Comparison of ENCODE assay signal across 8 mouse cellular contexts in the genomic region with DNA sequence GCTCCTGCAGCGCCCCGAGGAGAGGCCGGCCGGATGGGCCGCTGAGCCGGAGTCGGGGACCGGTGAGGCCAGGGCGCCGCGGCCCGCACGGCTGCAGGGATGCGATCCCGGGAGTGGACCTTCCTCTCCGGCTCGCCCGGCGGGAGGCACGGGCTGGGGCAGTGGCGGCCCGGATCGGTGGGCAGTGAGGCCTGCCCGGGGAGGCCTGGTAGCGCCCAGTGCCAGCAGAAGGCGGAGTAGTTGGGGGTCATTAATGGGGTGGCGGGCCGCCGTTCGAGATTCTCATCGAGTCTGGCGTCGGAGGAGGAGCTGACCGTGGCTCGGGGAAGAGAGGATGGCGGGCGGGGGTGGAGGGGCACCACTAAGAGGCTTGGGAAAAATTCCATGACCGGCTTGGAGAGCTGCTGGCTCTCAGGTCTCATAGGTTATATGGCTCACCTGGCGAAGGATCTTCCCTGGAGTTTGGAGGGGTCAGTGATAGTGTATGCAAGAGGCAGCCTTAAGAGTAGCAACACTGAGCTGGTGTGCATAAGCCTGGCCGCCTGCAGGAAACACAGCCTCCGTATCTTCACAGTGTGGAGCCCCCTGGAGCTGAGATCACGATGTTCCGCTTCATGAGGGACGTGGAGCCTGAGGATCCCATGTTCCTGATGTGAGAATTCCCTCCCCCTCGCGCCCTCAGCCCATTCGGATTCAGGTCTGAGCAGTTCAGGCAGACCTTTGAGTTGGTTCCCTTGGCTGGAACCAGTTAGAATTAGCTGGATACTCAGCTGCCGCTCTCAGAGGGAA. TPM values are rescaled to one million over a fixed set of nuclear protein-coding genes. Genes with fewer than 3 reads are reported as not detected.
DNase-seq lines count a peak whose midpoint lies in the region; ATAC-seq and TF ChIP-seq lines count a peak whose summit lies in the region.

No protein-coding gene starts in this region.

- TF ChIP-seq POLR2A in MEL (IDR thresholded peaks at IDR 0.05; ENCODE audit: control insufficient read depth in 1 of 2, insufficient read depth in 1 of 2, low read depth in 1 of 2, low read length in 2 of 2, poor library complexity in 1 of 2) = peak in 1 of 2 experiments; percentile 1; a peak in 1 of 4 replicates

- intact Hi-C loops in heart, postnatal 25 days (cut with DNase I) = loop anchor here (2.0 kb wide), 1 partner anchor 33 kb away; the partner anchor contains the start of gene Cops7a

- TF ChIP-seq RAD21 in MEL (IDR thresholded peaks at IDR 0.05; ENCODE audit: low read depth, low read length) = no peak

- H3K27ac ChIP-seq in heart, embryonic 10.5 days = peak overlapping the region; percentile 94
- peak overlapping the region; percentile 47 for H3K27ac ChIP-seq in MEL (ENCODE audit: control insufficient read depth, low read depth, low read length)
- H3K27ac ChIP-seq in embryonic facial prominence, embryonic 15.5 days (replicated peaks) = peak overlapping the region; percentile 96
- peak overlapping the region; percentile 98 for H3K27ac ChIP-seq in hindbrain, embryonic 15.5 days (replicated peaks)
- H3K27ac ChIP-seq in liver, embryonic 13.5 days = peak overlapping the region; percentile 90

- no peaks in the 10 kb centered on the region for H3K9me3 ChIP-seq in heart, embryonic 10.5 days
- no peaks in the 10 kb centered on the region for H3K9me3 ChIP-seq in MEL (replicated peaks; ENCODE audit: insufficient read depth, low read length)
- no peaks in the 10 kb centered on the region for H3K9me3 ChIP-seq in embryonic facial prominence, embryonic 15.5 days (replicated peaks)
- H3K9me3 ChIP-seq in hindbrain, embryonic 15.5 days = no peaks in the 10 kb centered on the region
- no peaks in the 10 kb centered on the region for H3K9me3 ChIP-seq in liver, embryonic 13.5 days (replicated peaks)

- H3K9ac ChIP-seq in MEL (ENCODE audit: control insufficient read depth, low read depth, low read length, poor library complexity, severe bottlenecking) = peak overlapping the region; percentile 84
- H3K9ac ChIP-seq in embryonic facial prominence, embryonic 15.5 days = peak overlapping the region; percentile 91
- peak overlapping the region; percentile 99 for H3K9ac ChIP-seq in hindbrain, embryonic 15.5 days
- peak overlapping the region; percentile 97 for H3K9ac ChIP-seq in liver, embryonic 13.5 days

- H3K36me3 ChIP-seq in heart, embryonic 10.5 days = peaks cover 40% of the 10 kb centered on the region
- H3K36me3 ChIP-seq in MEL (ENCODE audit: control insufficient read depth in 1 of 2, insufficient read depth in 2 of 2, low read length in 2 of 2) = peaks cover 2 to 5% of the 10 kb centered on the region in 2 experiments; a peak in 2 of 4 replicates
- H3K36me3 ChIP-seq in embryonic facial prominence, embryonic 15.5 days = peaks cover 32% of the 10 kb centered on the region
- peaks cover 34% of the 10 kb centered on the region for H3K36me3 ChIP-seq in hindbrain, embryonic 15.5 days
- peaks cover 43% of the 10 kb centered on the region for H3K36me3 ChIP-seq in liver, embryonic 13.5 days

- peak in 1 of 3 experiments; percentile 17; a peak in 1 of 6 replicates for TF ChIP-seq CTCF in MEL (IDR thresholded peaks at IDR 0.05 in 2 of 3, conservative IDR thresholded peaks at IDR 0.05 in 1 of 3; ENCODE audit: control insufficient read depth in 1 of 3, insufficient read depth in 1 of 3, low read depth in 2 of 3, low read length in 3 of 3, poor library complexity in 1 of 3, severe bottlenecking in 1 of 3)

- peaks cover 14% of the 10 kb centered on the region for H3K79me2 ChIP-seq in MEL (ENCODE audit: control insufficient read depth, insufficient read depth, low read length, poor library complexity)

- H3K4me2 ChIP-seq in embryonic facial prominence, embryonic 15.5 days (replicated peaks) = peak overlapping the region; percentile 76
- peak overlapping the region; percentile 90 for H3K4me2 ChIP-seq in hindbrain, embryonic 15.5 days
- H3K4me2 ChIP-seq in liver, embryonic 13.5 days = peak overlapping the region; percentile 86

- 1% methylated on average over 48 of the region's 48 CpGs for WGBS in heart, embryonic 10.5 days
- under 1% methylated on average over 48 of the region's 48 CpGs for WGBS in embryonic facial prominence, embryonic 15.5 days
- WGBS in hindbrain, embryonic 15.5 days = 2% methylated on average over 46 of the region's 48 CpGs
- WGBS in liver, embryonic 13.5 days (ENCODE audit: insufficient replicate concordance) = 2% methylated on average over 46 of the region's 48 CpGs

- DNase-seq in heart, embryonic 10.5 days (ENCODE audit: low spot score) = peak; percentile 88
- no peak for DNase-seq in heart, postnatal 25 days (ENCODE audit: low spot score)
- peak; percentile 64 for DNase-seq in MEL (ENCODE audit: low read depth, low spot score)
- DNase-seq in liver, embryonic 13.5 days = peak; percentile 29
- peak; percentile 68 for DNase-seq in retina, postnatal 1 day
- no peak for DNase-seq in yolk sac, embryonic 10.5 days (ENCODE audit: low spot score)

- no peak for ATAC-seq in embryonic facial prominence, embryonic 15.5 days (ENCODE audit: insufficient number of reproducible peaks, low FRiP score, low TSS enrichment, low read depth)
- ATAC-seq in hindbrain, embryonic 15.5 days (ENCODE audit: low FRiP score, low read depth) = peak; percentile 55
- ATAC-seq in liver, embryonic 13.5 days (ENCODE audit: low read depth) = 0 out of 2 replicates have a peak, but pooled peaks have one; percentile 4

- H3K4me1 ChIP-seq in heart, embryonic 10.5 days = peaks cover 34% of the 10 kb centered on the region
- peaks cover 6 to 12% of the 10 kb centered on the region in 2 experiments for H3K4me1 ChIP-seq in MEL (ENCODE audit: control insufficient read depth in 1 of 2, insufficient read depth in 2 of 2, low read length in 2 of 2)
- peaks cover 34% of the 10 kb centered on the region for H3K4me1 ChIP-seq in embryonic facial prominence, embryonic 15.5 days
- peaks cover 28% of the 10 kb centered on the region for H3K4me1 ChIP-seq in hindbrain, embryonic 15.5 days (replicated peaks)
- H3K4me1 ChIP-seq in liver, embryonic 13.5 days (replicated peaks) = peaks cover 42% of the 10 kb centered on the region

- H3K27me3 ChIP-seq in heart, embryonic 10.5 days (ENCODE audit: insufficient read depth, poor library complexity, severe bottlenecking) = no peaks in the 10 kb centered on the region
- no peaks in the 10 kb centered on the region for H3K27me3 ChIP-seq in MEL (ENCODE audit: control insufficient read depth in 1 of 2, insufficient read depth in 2 of 2, low read length in 2 of 2)
- H3K27me3 ChIP-seq in embryonic facial prominence, embryonic 15.5 days = no peaks in the 10 kb centered on the region
- no peaks in the 10 kb centered on the region for H3K27me3 ChIP-seq in hindbrain, embryonic 15.5 days
- H3K27me3 ChIP-seq in liver, embryonic 13.5 days = no peaks in the 10 kb centered on the region

- peak overlapping the region; percentile 94 for H3K4me3 ChIP-seq in heart, embryonic 10.5 days
- peak overlapping the region; percentile 86 to 98 for H3K4me3 ChIP-seq in MEL (ENCODE audit: control insufficient read depth in 1 of 2, insufficient read depth in 1 of 2, low read depth in 2 of 2, low read length in 2 of 2)
- peak overlapping the region; percentile 89 for H3K4me3 ChIP-seq in embryonic facial prominence, embryonic 15.5 days (replicated peaks)
- peak overlapping the region; percentile 99 for H3K4me3 ChIP-seq in hindbrain, embryonic 15.5 days
- peak overlapping the region; percentile 98 for H3K4me3 ChIP-seq in liver, embryonic 13.5 days (replicated peaks)

- no peak for TF ChIP-seq EP300 in MEL (IDR thresholded peaks at IDR 0.05; ENCODE audit: low read depth in 1 of 2, low read length in 2 of 2)

RNA-seq across cellular contexts. Expression of gene Mlf2, which starts 0.5 kb away (rescaled TPM):
- polyA plus RNA-seq in heart, embryonic 10.5 days (2016; fragmentation: Nextera tagmentation; extraction: Ambion mirVana) = 363 and 402 TPM in 2 replicates
- total RNA-seq in heart, postnatal 25 days (2021) = 100 to 1,000 TPM; 205 to 207 TPM
- total RNA-seq in MEL (2012; rRNA removed) = 133 and 154 TPM in 2 replicates
- polyA plus RNA-seq in MEL (2012; ENCODE audit: insufficient read depth in 1 of 2, insufficient read length in 2 of 2, low read depth in 1 of 2, low replicate concordance in 2 of 2, missing spikeins in 1 of 2) = 100 to 1,000 TPM in 1 of 2 experiments, not detected in 1; 340 TPM
- 373 and 388 TPM in 2 replicates for polyA plus RNA-seq in embryonic facial prominence, embryonic 15.5 days (2015; fragmentation: Nextera tagmentation; extraction: Ambion mirVana)
- 565 and 615 TPM in 2 replicates for polyA plus RNA-seq in hindbrain, embryonic 15.5 days (2015; fragmentation: Nextera tagmentation; extraction: Ambion mirVana)
- 129 and 134 TPM in 2 replicates for polyA plus RNA-seq in liver, embryonic 13.5 days (2015; fragmentation: Nextera tagmentation; extraction: Ambion mirVana)

RNA-seq across cellular contexts. Expression of gene Ptms, which starts 11.8 kb away (rescaled TPM):
- polyA plus RNA-seq in heart, embryonic 10.5 days (2016; fragmentation: Nextera tagmentation; extraction: Ambion mirVana) = 123 and 174 TPM in 2 replicates
- 100 to 1,000 TPM; 235 to 245 TPM for total RNA-seq in heart, postnatal 25 days (2021)
- 19.8 and 31.8 TPM in 2 replicates for total RNA-seq in MEL (2012; rRNA removed)
- 100 to 1,000 TPM in 1 of 2 experiments, not detected in 1; 177 TPM for polyA plus RNA-seq in MEL (2012; ENCODE audit: insufficient read depth in 1 of 2, insufficient read length in 2 of 2, low read depth in 1 of 2, low replicate concordance in 2 of 2, missing spikeins in 1 of 2)
- 355 and 368 TPM in 2 replicates for polyA plus RNA-seq in embryonic facial prominence, embryonic 15.5 days (2015; fragmentation: Nextera tagmentation; extraction: Ambion mirVana)
- 766 and 864 TPM in 2 replicates for polyA plus RNA-seq in hindbrain, embryonic 15.5 days (2015; fragmentation: Nextera tagmentation; extraction: Ambion mirVana)
- polyA plus RNA-seq in liver, embryonic 13.5 days (2015; fragmentation: Nextera tagmentation; extraction: Ambion mirVana) = 42.3 and 47.6 TPM in 2 replicates

RNA-seq across cellular contexts. Expression of gene Lag3, which starts 20.2 kb away (rescaled TPM):
- polyA plus RNA-seq in heart, embryonic 10.5 days (2016; fragmentation: Nextera tagmentation; extraction: Ambion mirVana) = 1.2 and 2.8 TPM in 2 replicates
- total RNA-seq in heart, postnatal 25 days (2021) = under 1 TPM; 0.34 to 0.83 TPM
- 0.16 and 0.35 TPM in 2 replicates for total RNA-seq in MEL (2012; rRNA removed)
- polyA plus RNA-seq in MEL (2012; ENCODE audit: insufficient read depth in 1 of 2, insufficient read length in 2 of 2, low read depth in 1 of 2, low replicate concordance in 2 of 2, missing spikeins in 1 of 2) = 1 to 10 TPM in 1 of 2 experiments, not detected in 1; 1.3 TPM
- 2.8 and 4.0 TPM in 2 replicates for polyA plus RNA-seq in embryonic facial prominence, embryonic 15.5 days (2015; fragmentation: Nextera tagmentation; extraction: Ambion mirVana)
- 3.1 and 3.5 TPM in 2 replicates for polyA plus RNA-seq in hindbrain, embryonic 15.5 days (2015; fragmentation: Nextera tagmentation; extraction: Ambion mirVana)
- polyA plus RNA-seq in liver, embryonic 13.5 days (2015; fragmentation: Nextera tagmentation; extraction: Ambion mirVana) = 0.14 and 0.18 TPM in 2 replicates

RNA-seq across cellular contexts. Expression of gene Cops7a, which starts 33.6 kb away (rescaled TPM):
- polyA plus RNA-seq in heart, embryonic 10.5 days (2016; fragmentation: Nextera tagmentation; extraction: Ambion mirVana) = 173 and 178 TPM in 2 replicates
- total RNA-seq in heart, postnatal 25 days (2021) = 10 to 100 TPM; 85.8 to 88.6 TPM
- 75.1 and 85.0 TPM in 2 replicates for total RNA-seq in MEL (2012; rRNA removed)
- polyA plus RNA-seq in MEL (2012; ENCODE audit: insufficient read depth in 1 of 2, insufficient read length in 2 of 2, low read depth in 1 of 2, low replicate concordance in 2 of 2, missing spikeins in 1 of 2) = 100 to 1,000 TPM in 1 of 2 experiments, not detected in 1; 150 TPM
- polyA plus RNA-seq in embryonic facial prominence, embryonic 15.5 days (2015; fragmentation: Nextera tagmentation; extraction: Ambion mirVana) = 144 and 150 TPM in 2 replicates
- 92.5 and 102 TPM in 2 replicates for polyA plus RNA-seq in hindbrain, embryonic 15.5 days (2015; fragmentation: Nextera tagmentation; extraction: Ambion mirVana)
- 67.3 and 77.6 TPM in 2 replicates for polyA plus RNA-seq in liver, embryonic 13.5 days (2015; fragmentation: Nextera tagmentation; extraction: Ambion mirVana)

RNA-seq across cellular contexts. Expression of gene Cd4, which starts 43.7 kb away (rescaled TPM):
- 0.05 TPM in 1 of 2 replicates, not detected in the other for polyA plus RNA-seq in heart, embryonic 10.5 days (2016; fragmentation: Nextera tagmentation; extraction: Ambion mirVana)
- 1 to 10 TPM in 1 of 2 experiments, under 1 TPM in 1; 0.73 to 1.3 TPM for total RNA-seq in heart, postnatal 25 days (2021)
- total RNA-seq in MEL (2012; rRNA removed) = not detected in 2 replicates
- not detected for polyA plus RNA-seq in MEL (2012; ENCODE audit: insufficient read depth in 1 of 2, insufficient read length in 2 of 2, low read depth in 1 of 2, low replicate concordance in 2 of 2, missing spikeins in 1 of 2)
- polyA plus RNA-seq in embryonic facial prominence, embryonic 15.5 days (2015; fragmentation: Nextera tagmentation; extraction: Ambion mirVana) = 0.36 and 0.60 TPM in 2 replicates
- polyA plus RNA-seq in hindbrain, embryonic 15.5 days (2015; fragmentation: Nextera tagmentation; extraction: Ambion mirVana) = 0.14 and 0.32 TPM in 2 replicates
- polyA plus RNA-seq in liver, embryonic 13.5 days (2015; fragmentation: Nextera tagmentation; extraction: Ambion mirVana) = 0.17 TPM in 1 of 2 replicates, not detected in the other

Comparison
In these comparisons a context has a peak if more than half of its experiments do, and no peak if none do; other contexts are left out.
1. DNase-seq: peak in heart, embryonic 10.5 days (single experiment), MEL (single experiment), liver, embryonic 13.5 days (single experiment) and retina, postnatal 1 day (single experiment); none in heart, postnatal 25 days (single experiment) and yolk sac, embryonic 10.5 days (single experiment).
2. H3K27ac ChIP-seq: peak in every context shown above with its lines; median percentile 98 in hindbrain, embryonic 15.5 days; 96 in embryonic facial prominence, embryonic 15.5 days; 94 in heart, embryonic 10.5 days; 90 in liver, embryonic 13.5 days; 47 in MEL.
3. Peak in every context shown above with its lines, with median percentiles within 50 percentile points of each other: H3K4me3 ChIP-seq, H3K9ac ChIP-seq and H3K4me2 ChIP-seq.